Mouse (Mus musculus) limb, embryonic 10.5 days (tissue): Measurements from ENCODE around the gene Gjc2. TPM values are rescaled to one million over a fixed set of nuclear protein-coding genes. Genes with fewer than 3 reads are reported as not detected.
A peak's percentile ranks its signal among the peaks of the same experiment; 100 is the strongest.

Experiments
- DNase-seq: peaks from one replicate; pipeline ENCODE4 v3.0.0-alpha.2; 2017; ENCODE audit warnings: low spot score
- H3K27ac ChIP-seq: fragments of 300-500 bp; sonication (generic); 2 replicates; pipeline ENCODE4 v1.5.1; 2016; ENCODE audit warnings: mild to moderate bottlenecking
- H3K27me3 ChIP-seq: fragments of 300-500 bp; sonication (generic); 2 replicates; pipeline ENCODE4 v1.6.1; 2016; ENCODE audit warnings: low read depth, mild to moderate bottlenecking; ENCODE audit not compliant: poor library complexity, severe bottlenecking
- H3K36me3 ChIP-seq: fragments of 300-500 bp; sonication (generic); 2 replicates; pipeline ENCODE4 v1.6.1; 2016; ENCODE audit warnings: mild to moderate bottlenecking, moderate library complexity
- H3K4me1 ChIP-seq: fragments of 300-500 bp; sonication (generic); 2 replicates; pipeline ENCODE4 v1.6.1; 2016
- H3K4me3 ChIP-seq: fragments of 300-500 bp; sonication (generic); 2 replicates; pipeline ENCODE4 v1.5.1; 2016; ENCODE audit warnings: mild to moderate bottlenecking, moderate library complexity
- H3K9me3 ChIP-seq: fragments of 300-500 bp; sonication (generic); replicated peaks from 2 replicates; pipeline ENCODE4 v1.6.1; 2016; ENCODE audit warnings: mild to moderate bottlenecking
- WGBS: fragments of 180-500 bp; shearing (Covaris S2); methylation state at CpG from one replicate; pipeline ENCODE4 v1.1.7; 2016; 5-methylcytosine and 5-hydroxymethylcytosine counted together
- polyA plus RNA-seq: library from polyadenylated mRNA; unstranded; fragments of >200 nt; fragmentation: Nextera tagmentation; extraction: Ambion mirVana; gene quantifications from 2 replicates; pipeline ENCODE4 v1.2.1, GENCODE M21; 2016

Gene Gjc2
- polyA plus RNA-seq = 0.23 TPM in 1 of 2 replicates, not detected in the other

DNA sequence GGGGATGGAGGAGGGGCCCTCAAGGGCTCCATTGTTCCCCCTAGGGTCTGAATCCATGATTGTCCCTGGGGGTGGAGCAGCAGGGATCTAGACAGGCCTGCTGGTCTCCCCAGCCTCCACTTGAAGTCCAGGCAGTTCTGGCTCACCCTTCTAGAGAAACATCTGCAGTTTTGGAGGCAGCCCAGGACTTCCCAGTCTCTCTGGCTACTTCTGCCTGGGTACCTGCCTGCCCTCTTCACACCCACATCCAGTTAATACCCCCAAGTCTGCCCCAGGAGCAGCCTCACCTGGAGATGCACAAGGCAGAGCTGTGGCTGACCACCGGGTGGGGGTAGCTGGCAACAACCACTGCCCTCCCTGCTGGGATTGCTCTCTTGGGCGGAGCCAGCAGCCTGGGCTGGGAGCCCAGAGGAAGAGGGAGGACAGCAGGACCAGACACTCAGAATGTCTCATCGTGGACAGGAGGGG, at the start of gene Gjc2:
Gene Gjc2 (minus strand): TSS at position 350 of the 468 bp plus-strand sequence.
- H3K36me3 ChIP-seq = peaks cover 46% of the 10 kb centered on the region
- H3K9me3 ChIP-seq = no peaks in the 10 kb centered on the region
- no peaks in the 10 kb centered on the region for H3K4me1 ChIP-seq
- no peak for DNase-seq
- H3K4me3 ChIP-seq = no peak within 1 kb of the TSS
- H3K27ac ChIP-seq = no peak within 1 kb of the TSS
- peaks cover 28% of the 10 kb centered on the region for H3K27me3 ChIP-seq
- WGBS = 52% methylated on average over 3 of the region's 3 CpGs

DNA sequence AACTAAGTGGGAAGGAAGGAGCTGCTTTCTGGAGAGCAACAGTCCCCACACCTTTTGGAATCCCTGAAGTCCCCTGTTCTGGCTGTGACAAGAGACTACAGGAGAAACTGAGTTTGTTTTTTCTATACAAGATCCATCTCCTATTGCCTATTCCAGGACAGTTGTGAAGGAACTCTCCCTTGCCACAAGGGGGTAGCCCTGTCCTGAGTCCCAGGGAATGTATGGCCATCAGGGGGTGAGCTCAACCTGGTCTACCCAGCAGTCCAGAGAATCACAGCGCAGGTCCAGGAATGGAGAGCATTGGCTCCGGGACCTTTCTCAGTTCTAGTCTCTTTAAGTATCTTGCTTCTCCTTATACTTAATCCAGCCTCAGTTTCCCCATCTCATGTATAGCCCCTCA, 49.8 kb upstream of the Gjc2 start:
- WGBS = 45% methylated on average over 2 of the region's 2 CpGs
- Histone ChIP-seq H3K4me3 (no peak overlapping the region), H3K27me3 (peaks cover 11% of the 10 kb centered on the region), H3K4me1 (peaks cover 11% of the 10 kb centered on the region), H3K36me3 (no peaks in the 10 kb centered on the region), H3K9me3 (no peaks in the 10 kb centered on the region), H3K27ac (no peak overlapping the region)
- DNase-seq = no peak

- WGBS = 13% methylated on average over 7 of the region's 7 CpGs
- Histone ChIP-seq H3K36me3 (peaks cover 1% of the 10 kb centered on the region; the same call in 1 of the 2 replicates), H3K9me3 (no peaks in the 10 kb centered on the region), H3K27me3 (no peaks in the 10 kb centered on the region), H3K27ac (no peak overlapping the region), H3K4me3 (no peak overlapping the region), H3K4me1 (peaks cover 30% of the 10 kb centered on the region)
- DNase-seq = peak; percentile 74
Observed at GRCm38 (mm10) chr11:59230144-59230760, 47.2 kb upstream of the Gjc2 start.

DNA sequence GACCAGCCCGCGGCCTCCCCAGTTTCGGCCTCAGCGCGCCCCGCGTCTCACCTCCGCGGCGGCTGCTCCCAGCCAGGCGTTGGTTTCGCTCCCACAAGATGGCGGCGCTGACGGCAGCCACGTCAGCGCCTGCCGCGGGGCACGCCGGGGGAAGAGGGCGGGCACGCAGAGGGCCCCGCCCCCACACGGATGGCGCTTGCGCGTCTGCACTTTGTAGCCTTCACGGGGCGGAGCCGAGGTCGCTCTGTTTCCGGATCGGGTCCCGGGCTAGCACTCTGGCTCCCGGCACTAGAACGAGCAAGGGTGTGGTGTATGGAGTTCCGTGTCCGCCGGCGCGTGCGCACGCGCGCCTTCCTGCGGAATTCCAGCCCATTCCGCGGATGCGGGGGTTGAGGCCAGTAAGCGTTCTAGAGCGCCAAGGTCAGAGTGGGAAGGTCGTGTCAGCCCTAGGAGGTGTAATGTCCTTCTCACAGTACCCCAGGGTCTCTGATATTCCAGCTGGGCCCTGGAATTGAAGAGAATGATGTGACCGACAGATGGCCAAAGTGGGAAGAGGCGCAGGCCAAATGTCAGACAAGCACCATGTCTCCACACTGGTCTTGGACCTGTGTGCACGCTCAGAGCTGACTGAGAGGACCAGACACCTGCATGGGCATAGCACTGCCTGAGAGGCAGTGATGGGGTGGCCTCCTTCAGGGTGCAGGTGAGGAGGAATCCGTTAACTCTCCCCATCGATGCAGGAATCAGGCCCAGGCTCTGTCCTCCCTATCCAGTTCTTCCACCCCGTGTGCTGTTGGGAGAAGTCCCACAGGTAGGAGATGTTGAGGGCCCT, 45.3 kb upstream of the Gjc2 start, which contains the start of gene Arf1:
Gene Arf1 (minus strand): TSS at position 149 of the 832 bp plus-strand sequence.
- peaks cover 14% of the 10 kb centered on the region for H3K36me3 ChIP-seq
- peaks cover 35% of the 10 kb centered on the region for H3K4me1 ChIP-seq
- H3K9me3 ChIP-seq = no peaks in the 10 kb centered on the region
- H3K27ac ChIP-seq = peak within 1 kb of the TSS; percentile 96
- WGBS = 5% methylated on average over 59 of the region's 59 CpGs
- peak within 1 kb of the TSS; percentile 89 for H3K4me3 ChIP-seq
- DNase-seq = peak; percentile 97
- no peaks in the 10 kb centered on the region for H3K27me3 ChIP-seq

DNA sequence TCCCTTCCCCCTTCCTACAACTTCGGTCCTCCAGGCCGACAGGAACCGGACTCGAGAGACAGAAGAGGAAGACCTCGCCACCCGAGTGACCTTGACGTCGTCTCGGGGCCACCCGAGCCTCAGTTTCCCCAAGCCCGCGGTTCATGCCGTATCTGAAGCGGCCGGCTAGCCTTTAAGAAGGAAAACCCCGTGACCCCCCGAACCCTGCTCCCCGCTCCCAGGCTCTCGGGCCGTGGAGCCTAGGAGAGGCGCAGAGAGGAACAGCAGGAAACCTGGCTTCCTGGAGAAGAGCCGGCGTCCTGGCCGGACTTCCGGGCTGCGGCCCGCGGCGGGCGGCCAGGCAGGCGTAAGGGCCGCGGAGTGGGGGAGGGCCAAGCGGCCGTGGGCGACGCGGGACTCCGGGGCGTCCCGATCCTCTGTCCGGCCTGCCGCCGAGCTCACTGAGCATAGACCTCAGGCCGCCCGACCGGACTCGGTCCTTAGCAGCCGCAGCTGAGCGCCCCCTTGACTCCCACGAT, 44.6 kb upstream of the Gjc2 start:
- DNase-seq = no peak
- under 1% methylated on average over 51 of the region's 51 CpGs for WGBS
- peaks cover 35% of the 10 kb centered on the region for H3K4me1 ChIP-seq
- H3K36me3 ChIP-seq = peaks cover 20% of the 10 kb centered on the region
- H3K27ac ChIP-seq = peak overlapping the region; percentile 96
- peak overlapping the region; percentile 89 for H3K4me3 ChIP-seq
- no peaks in the 10 kb centered on the region for H3K9me3 ChIP-seq
- H3K27me3 ChIP-seq = no peaks in the 10 kb centered on the region

DNA sequence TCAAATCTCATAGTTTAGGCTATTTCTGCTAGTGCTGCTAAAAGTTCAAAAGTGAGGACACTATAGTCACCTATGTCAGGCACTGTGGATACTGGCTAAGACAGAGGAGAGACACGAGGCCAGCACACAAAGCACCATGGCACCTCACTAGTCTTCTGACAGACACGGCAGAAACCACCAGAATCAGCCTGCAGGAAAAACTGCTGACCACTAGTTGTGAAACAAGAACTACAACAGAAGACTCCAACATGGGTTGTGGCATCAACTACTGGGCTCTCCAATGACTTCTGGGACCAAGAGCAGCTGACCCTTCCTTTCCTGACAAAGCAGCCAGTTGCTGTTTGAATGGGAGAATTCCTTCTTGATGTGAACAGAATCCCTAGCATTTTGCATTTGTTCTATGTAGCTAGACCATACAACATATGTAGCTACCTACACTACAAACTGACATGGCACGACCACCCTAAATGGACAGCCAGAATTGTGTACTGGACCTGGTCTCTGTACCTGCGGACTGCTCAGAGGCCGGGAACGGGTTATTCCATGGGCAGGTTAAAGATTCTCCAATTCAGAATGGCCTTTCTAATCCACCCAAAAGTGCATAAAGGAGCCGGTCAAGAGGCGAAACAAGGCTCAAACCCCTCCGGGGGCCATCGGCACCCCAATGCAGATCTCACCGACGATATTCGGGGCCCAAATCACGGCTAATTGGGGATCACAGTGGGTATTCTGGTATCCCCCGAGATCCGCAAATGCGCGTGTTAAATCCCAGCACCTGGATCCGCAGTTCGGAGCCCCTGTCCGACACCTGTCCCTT, 44.0 kb upstream of the Gjc2 start:
- H3K9me3 ChIP-seq = no peaks in the 10 kb centered on the region
- peak overlapping the region; percentile 96 for H3K27ac ChIP-seq
- no peak for DNase-seq
- WGBS = 8% methylated on average over 21 of the region's 21 CpGs
- H3K4me1 ChIP-seq = peaks cover 35% of the 10 kb centered on the region
- H3K27me3 ChIP-seq = no peaks in the 10 kb centered on the region
- peaks cover 26% of the 10 kb centered on the region for H3K36me3 ChIP-seq
- H3K4me3 ChIP-seq = peak overlapping the region; percentile 89

DNA sequence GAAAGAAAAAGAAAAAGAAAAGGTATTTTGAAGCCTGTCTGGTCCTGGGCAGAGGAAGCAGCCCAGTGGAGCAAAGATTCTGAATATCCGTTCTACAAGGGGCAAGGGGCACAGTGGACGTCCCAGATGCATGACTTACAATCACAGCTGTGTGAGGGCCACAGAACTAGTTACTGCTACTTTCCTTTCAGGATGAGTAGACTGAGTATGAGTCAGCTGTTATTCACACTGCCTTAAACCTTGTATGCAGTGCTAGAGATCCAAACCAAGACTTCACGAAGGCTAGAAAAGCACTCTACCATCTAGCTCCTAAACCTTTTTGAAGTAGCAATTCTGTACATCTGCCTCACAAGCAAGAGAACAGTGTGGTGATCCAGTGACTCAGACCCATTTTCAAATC, 43.2 kb upstream of the Gjc2 start:
- peak overlapping the region; percentile 89 for H3K4me3 ChIP-seq
- no peak for DNase-seq
- H3K27ac ChIP-seq = no peak overlapping the region
- H3K4me1 ChIP-seq = peaks cover 35% of the 10 kb centered on the region
- no peaks in the 10 kb centered on the region for H3K27me3 ChIP-seq
- peaks cover 26% of the 10 kb centered on the region for H3K36me3 ChIP-seq
- H3K9me3 ChIP-seq = no peaks in the 10 kb centered on the region
- 70% methylated on average over 3 of the region's 3 CpGs for WGBS

DNA sequence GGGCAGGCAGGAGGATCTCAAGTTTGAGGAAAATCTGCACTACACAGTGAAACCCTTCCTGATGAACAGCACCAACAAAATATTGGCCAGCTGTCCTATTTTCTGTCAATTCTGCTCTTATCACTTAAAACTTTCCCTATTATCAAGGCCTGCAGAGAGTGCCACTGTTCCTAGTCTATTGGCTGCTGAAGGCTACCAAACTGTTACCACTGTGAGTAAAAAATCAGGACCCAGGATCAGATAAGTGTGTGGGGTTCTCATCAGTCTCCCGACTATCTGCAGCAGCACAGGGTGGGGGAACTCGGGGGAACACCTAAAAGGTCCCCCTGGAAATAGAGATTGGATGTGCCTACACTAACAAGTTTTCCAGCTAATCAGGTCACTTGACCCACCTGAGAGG, 42.2 kb upstream of the Gjc2 start:
- no peak for DNase-seq
- Histone ChIP-seq H3K9me3 (no peaks in the 10 kb centered on the region), H3K4me3 (peak overlapping the region; percentile 15; the same call in 1 of the 2 replicates), H3K27ac (no peak overlapping the region), H3K27me3 (no peaks in the 10 kb centered on the region), H3K36me3 (peaks cover 34% of the 10 kb centered on the region), H3K4me1 (peaks cover 35% of the 10 kb centered on the region)
- 77% methylated on average over 2 of the region's 2 CpGs for WGBS

GRCm38 (mm10) chr11:59224470-59224869, 41.5 kb upstream of the Gjc2 start:
- WGBS = 76% methylated on average over 2 of the region's 2 CpGs

GRCm38 (mm10) chr11:59224025-59224424, 41.0 kb upstream of the Gjc2 start:
- no peak overlapping the region for H3K27ac ChIP-seq
- no peaks in the 10 kb centered on the region for H3K9me3 ChIP-seq
- H3K27me3 ChIP-seq = no peaks in the 10 kb centered on the region
- 97% methylated on average over 3 of the region's 3 CpGs for WGBS
- H3K4me3 ChIP-seq = no peak overlapping the region
- H3K36me3 ChIP-seq = peaks cover 46% of the 10 kb centered on the region
- DNase-seq = no peak
- H3K4me1 ChIP-seq = peaks cover 33% of the 10 kb centered on the region

More at GRCm38 (mm10) chr11:59224470-59224869, 41.5 kb upstream of the Gjc2 start:
- Histone ChIP-seq H3K4me3 (no peak overlapping the region), H3K27me3 (no peaks in the 10 kb centered on the region), H3K9me3 (no peaks in the 10 kb centered on the region), H3K36me3 (peaks cover 41% of the 10 kb centered on the region), H3K27ac (no peak overlapping the region), H3K4me1 (peaks cover 35% of the 10 kb centered on the region)
- DNase-seq = no peak

GRCm38 (mm10) chr11:59222306-59222705, 39.3 kb upstream of the Gjc2 start:
- H3K36me3 ChIP-seq = peaks cover 63% of the 10 kb centered on the region
- peaks cover 23% of the 10 kb centered on the region for H3K4me1 ChIP-seq
- WGBS = 95% methylated on average over 4 of the region's 4 CpGs
- H3K27ac ChIP-seq = no peak overlapping the region
- no peak for DNase-seq
- H3K27me3 ChIP-seq = no peaks in the 10 kb centered on the region
- no peaks in the 10 kb centered on the region for H3K9me3 ChIP-seq
- no peak overlapping the region for H3K4me3 ChIP-seq

GRCm38 (mm10) chr11:59221604-59222003, 38.6 kb upstream of the Gjc2 start:
- H3K36me3 ChIP-seq = peaks cover 70% of the 10 kb centered on the region
- no peak overlapping the region for H3K27ac ChIP-seq
- no peak overlapping the region for H3K4me3 ChIP-seq
- peaks cover 18% of the 10 kb centered on the region for H3K4me1 ChIP-seq
- H3K9me3 ChIP-seq = no peaks in the 10 kb centered on the region
- DNase-seq = no peak
- no peaks in the 10 kb centered on the region for H3K27me3 ChIP-seq
